Mouse (Mus musculus): ENCODE data around the gene Stx16. TPM values are rescaled to one million over a fixed set of nuclear protein-coding genes. Genes with fewer than 3 reads are reported as not detected.

Stx16 gene
- polyA plus RNA-seq, 2 experiments, result 2.1 to 10.9 TPM

DNA sequence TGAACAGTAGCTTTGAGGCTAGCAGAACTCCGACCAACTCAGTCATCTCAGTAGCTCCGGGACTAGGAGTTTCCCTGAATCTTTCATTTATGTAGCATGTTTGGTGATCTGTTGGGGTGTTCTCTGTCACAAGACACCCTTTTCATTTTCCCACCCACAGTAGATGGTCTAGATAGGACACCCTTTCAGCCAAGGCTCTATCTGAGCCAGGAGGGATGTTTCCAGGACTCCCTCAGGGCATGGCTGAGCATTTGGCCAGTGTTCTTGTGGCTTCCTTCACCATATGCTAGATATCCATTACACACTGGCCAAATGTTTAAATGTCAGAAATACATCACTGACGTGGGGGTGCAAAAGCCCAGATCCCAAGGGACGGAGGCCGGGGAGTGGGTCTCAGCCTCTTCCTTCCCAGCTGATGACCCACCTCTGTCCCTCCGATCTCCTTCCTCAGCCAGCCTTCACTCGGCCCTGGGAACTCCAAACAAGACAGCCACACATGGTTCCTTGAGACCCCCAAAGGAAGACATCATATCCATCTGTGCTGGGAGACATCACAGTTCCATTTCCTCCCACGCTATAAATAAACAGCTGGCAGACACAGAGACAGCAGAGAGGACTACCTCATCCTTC is 54.5 kb downstream of the Stx16 start:
- TF ChIP-seq CTCF (IDR thresholded peaks at IDR 0.05; ENCODE audit: low read depth), result no peak
- TF ChIP-seq EP300 (IDR thresholded peaks at IDR 0.05; ENCODE audit: low read depth), result no peak
- DNase-seq (ENCODE audit: low read depth in 3 of 3, low spot score in 3 of 3) (no peak), ATAC-seq (ENCODE audit: insufficient read depth) (no peak)
- H3K4me1 ChIP-seq (replicated peaks; ENCODE audit: control insufficient read depth in 2 of 2, insufficient read depth in 2 of 2, low read length in 1 of 2), result peaks cover 0 to 7% of the 10 kb centered on the region in 2 experiments; a peak in 2 of 4 replicates
- H3K4me2 ChIP-seq (ENCODE audit: low read depth), result no peak overlapping the region
- no peaks in the 10 kb centered on the region for H3K27me3 ChIP-seq (ENCODE audit: control insufficient read depth, insufficient read depth, low read length)
- H3K9ac ChIP-seq (replicated peaks), result no peak overlapping the region
- H3K4me3 ChIP-seq (ENCODE audit: insufficient read depth in 1 of 2, low read depth in 2 of 2, low read length in 2 of 2), result no peak overlapping the region
- 65% methylated on average over 8 of the region's 8 CpGs for WGBS (ENCODE audit: insufficient replicate concordance)
- no peaks in the 10 kb centered on the region for H3K36me3 ChIP-seq (replicated peaks; ENCODE audit: control insufficient read depth, insufficient read depth, low read depth)
- no peak overlapping the region for H3K27ac ChIP-seq
- H3K9me3 ChIP-seq (ENCODE audit: control insufficient read depth, low read length), result no peaks in the 10 kb centered on the region

- DNase-seq (ENCODE audit: low read depth in 3 of 3, low spot score in 3 of 3), result peak in 1 of 3 experiments; percentile 17
- Histone ChIP-seq H3K9ac (replicated peaks) (no peak overlapping the region), H3K4me3 (ENCODE audit: insufficient read depth in 1 of 2, low read depth in 2 of 2, low read length in 2 of 2) (no peak overlapping the region), H3K9me3 (ENCODE audit: control insufficient read depth, low read length) (no peaks in the 10 kb centered on the region), H3K27me3 (ENCODE audit: control insufficient read depth, insufficient read depth, low read length) (no peaks in the 10 kb centered on the region), H3K36me3 (replicated peaks; ENCODE audit: control insufficient read depth, insufficient read depth, low read depth) (no peaks in the 10 kb centered on the region), H3K4me1 (replicated peaks; ENCODE audit: control insufficient read depth in 2 of 2, insufficient read depth in 2 of 2, low read length in 1 of 2) (peaks cover 0 to 7% of the 10 kb centered on the region in 2 experiments; a peak in 2 of 4 replicates), H3K27ac (no peak overlapping the region), H3K4me2 (ENCODE audit: low read depth) (no peak overlapping the region)
- WGBS (ENCODE audit: insufficient replicate concordance), result 56% methylated on average over 8 of the region's 8 CpGs
- ATAC-seq (ENCODE audit: insufficient read depth), result no peak
- TF ChIP-seq CTCF (IDR thresholded peaks at IDR 0.05; ENCODE audit: low read depth) (no peak), EP300 (IDR thresholded peaks at IDR 0.05; ENCODE audit: low read depth) (no peak)
These were observed 56.4 kb downstream of the Stx16 start for GRCm38 (mm10) chr2:174132413-174132969.

Other genes starting within 250 kb of the Stx16 start
- gene Npepl1, start 34.0 kb downstream of the Stx16 start, polyA plus RNA-seq (2012; rRNA removed), result 26.6 and 29.3 TPM in 2 replicates
- 21.9 and 24.3 TPM in 2 replicates for gene Npepl1, start 34.0 kb downstream of the Stx16 start, polyA plus RNA-seq (2014; fragmentation: Nextera tagmentation; extraction: Ambion mirVana)
- 231 and 302 TPM in 2 replicates for gene Gnas, start 208.0 kb downstream of the Stx16 start, polyA plus RNA-seq (2012; rRNA removed)
- 286 and 331 TPM in 2 replicates for gene Gnas, start 208.0 kb downstream of the Stx16 start, polyA plus RNA-seq (2014; fragmentation: Nextera tagmentation; extraction: Ambion mirVana)